ENCODE assay signal across 26 mouse cellular contexts in genomic region chr4:116133126-116133525, GRCm38 (mm10). TPM values are rescaled to one million over a fixed set of nuclear protein-coding genes. Genes with fewer than 3 reads are reported as not detected.
DNase-seq lines count a peak whose midpoint lies in the region; ATAC-seq and TF ChIP-seq lines count a peak whose summit lies in the region.
"Had no signal": no experiment of that assay in that cellular context is flagged by ENCODE, and none has a peak within 500 bp of the region (broad histone marks: within the 10 kb centered on the region; RNA-seq: fewer than 3 reads in every experiment).

No protein-coding gene starts in this region.

- no peak overlapping the region for H3K4me2 ChIP-seq in hindbrain, embryonic 16.5 days (ENCODE audit: low read length)
- no peak overlapping the region for H3K4me2 ChIP-seq in hindbrain, embryonic 14.5 days (replicated peaks)
- H3K4me2 ChIP-seq: embryonic facial prominence, embryonic 12.5 days; forebrain, embryonic 13.5 days; forebrain, embryonic 15.5 days had no signal

- no peak for TF ChIP-seq POLR2A in cerebellum, adult 2 months (IDR thresholded peaks at IDR 0.05; ENCODE audit: borderline replicate concordance, insufficient read depth, low read length)

- H3K9me3 ChIP-seq in hindbrain, embryonic 16.5 days (ENCODE audit: control insufficient read depth, low read length): no peaks in the 10 kb centered on the region
- no peaks in the 10 kb centered on the region for H3K9me3 ChIP-seq in hindbrain, embryonic 14.5 days (ENCODE audit: control insufficient read depth, low read length)
- no peaks in the 10 kb centered on the region for H3K9me3 ChIP-seq in G1E (replicated peaks)
- H3K9me3 ChIP-seq: embryonic facial prominence, embryonic 10.5 days; embryonic facial prominence, embryonic 12.5 days; forebrain, embryonic 13.5 days; forebrain, embryonic 15.5 days had no signal

- WGBS in cerebellum, adult 2 months: 79% methylated on average over 4 of the region's 4 CpGs
- 88% methylated on average over 4 of the region's 4 CpGs for WGBS in hindbrain, embryonic 16.5 days
- 85% methylated on average over 4 of the region's 4 CpGs for WGBS in hindbrain, embryonic 14.5 days

- no peak overlapping the region for H3K27ac ChIP-seq in cerebellum, adult 2 months (ENCODE audit: insufficient read depth, low read length)
- no peak overlapping the region for H3K27ac ChIP-seq in hindbrain, embryonic 16.5 days (ENCODE audit: low read depth, low read length)
- H3K27ac ChIP-seq in hindbrain, embryonic 14.5 days: no peak overlapping the region
- H3K27ac ChIP-seq: embryonic facial prominence, embryonic 10.5 days; embryonic facial prominence, embryonic 12.5 days; forebrain, embryonic 13.5 days; forebrain, embryonic 15.5 days had no signal

- H3K4me1 ChIP-seq in cerebellum, adult 2 months (ENCODE audit: control insufficient read depth, insufficient read depth, low read length): peaks cover 9% of the 10 kb centered on the region
- no peaks in the 10 kb centered on the region for H3K4me1 ChIP-seq in hindbrain, embryonic 16.5 days (ENCODE audit: control insufficient read depth, insufficient read depth, low read depth, low read length)
- H3K4me1 ChIP-seq in hindbrain, embryonic 14.5 days (replicated peaks; ENCODE audit: control insufficient read depth, insufficient read depth, low read length): no peaks in the 10 kb centered on the region
- peaks cover 60% of the 10 kb centered on the region for H3K4me1 ChIP-seq in G1E (ENCODE audit: insufficient read depth, low read depth, low read length)
- H3K4me1 ChIP-seq: embryonic facial prominence, embryonic 12.5 days; forebrain, embryonic 13.5 days; forebrain, embryonic 15.5 days had no signal

- no peak for TF ChIP-seq CTCF in cerebellum, adult 2 months (IDR thresholded peaks at IDR 0.05; ENCODE audit: borderline replicate concordance, insufficient read depth, low read depth, low read length)
- no peak for TF ChIP-seq CTCF in G1E (IDR thresholded peaks at IDR 0.05; ENCODE audit: low read depth, low read length)

- H3K36me3 ChIP-seq in hindbrain, embryonic 16.5 days (ENCODE audit: control insufficient read depth, insufficient read depth, low read length): no peaks in the 10 kb centered on the region
- no peaks in the 10 kb centered on the region for H3K36me3 ChIP-seq in hindbrain, embryonic 14.5 days (replicated peaks; ENCODE audit: control insufficient read depth, insufficient read depth)
- peaks cover 79% of the 10 kb centered on the region for H3K36me3 ChIP-seq in G1E (replicated peaks)
- H3K36me3 ChIP-seq: embryonic facial prominence, embryonic 12.5 days; forebrain, embryonic 15.5 days had no signal

- H3K9ac ChIP-seq in hindbrain, embryonic 16.5 days (ENCODE audit: low read depth, low read length): 0 out of 2 replicates have a peak overlapping the region, but pooled peaks have one; percentile 4
- H3K9ac ChIP-seq in hindbrain, embryonic 14.5 days: no peak overlapping the region
- H3K9ac ChIP-seq: embryonic facial prominence, embryonic 12.5 days; forebrain, embryonic 13.5 days; forebrain, embryonic 15.5 days; forebrain, postnatal 0 days had no signal

- H3K27me3 ChIP-seq in cerebellum, adult 2 months (ENCODE audit: control insufficient read depth, insufficient read depth, low read length): no peaks in the 10 kb centered on the region
- H3K27me3 ChIP-seq in hindbrain, embryonic 16.5 days (replicated peaks; ENCODE audit: control insufficient read depth, insufficient read depth, low read length): no peaks in the 10 kb centered on the region
- no peaks in the 10 kb centered on the region for H3K27me3 ChIP-seq in hindbrain, embryonic 14.5 days (ENCODE audit: control insufficient read depth, insufficient read depth, low read length)
- no peaks in the 10 kb centered on the region; the same call in 1 of the 2 replicates for H3K27me3 ChIP-seq in G1E (ENCODE audit: insufficient read depth, low read length)
- H3K27me3 ChIP-seq: CH12.LX; embryonic facial prominence, embryonic 12.5 days; forebrain, embryonic 13.5 days; forebrain, embryonic 15.5 days; Patski had no signal

- no peak for ATAC-seq in hindbrain, embryonic 16.5 days
- ATAC-seq in hindbrain, embryonic 14.5 days (ENCODE audit: low FRiP score): no peak
- peak; percentile 82 for ATAC-seq in G1E (ENCODE audit: extremely low read depth, insufficient number of reproducible peaks, low FRiP score, poor library complexity, severe bottlenecking)
- ATAC-seq: activated CD4-positive, CD25-positive, alpha-beta regulatory T cell, adult 4 months; CD4-positive, CD25-positive, alpha-beta regulatory T cell, adult 4 months; forebrain, embryonic 13.5 days; forebrain, embryonic 15.5 days; forebrain, postnatal 0 days; Patski had no signal

- DNase-seq in cerebellum, adult 9-10 months: peak; percentile 14
- no peak for DNase-seq in cerebellum, adult 2 months
- DNase-seq in hindbrain, embryonic 14.5 days (ENCODE audit: low spot score): no peak
- peak; percentile 49 for DNase-seq in G1E (ENCODE audit: low spot score)
- DNase-seq in kidney, adult 8-10 months: no peak
- DNase-seq: adrenal gland, adult 8-10 months; adrenal gland, postnatal 14 days; adrenal gland, postnatal 36 days; B cell, adult 2 months; cerebellum, adult 11-12 months; cerebellum, postnatal 10 days; cerebellum, postnatal 25 days; forebrain, postnatal 0 days had no signal

- H3K4me3 ChIP-seq in cerebellum, adult 2 months (replicated peaks; ENCODE audit: insufficient read depth, low read depth, low read length): no peak overlapping the region
- no peak overlapping the region for H3K4me3 ChIP-seq in hindbrain, embryonic 16.5 days (ENCODE audit: low read length)
- no peak overlapping the region for H3K4me3 ChIP-seq in hindbrain, embryonic 14.5 days (replicated peaks; ENCODE audit: low read length)
- H3K4me3 ChIP-seq in G1E (ENCODE audit: low read depth, low read length): no peak overlapping the region; the same call in 1 of the 2 replicates
- H3K4me3 ChIP-seq: embryonic facial prominence, embryonic 10.5 days; embryonic facial prominence, embryonic 12.5 days; forebrain, embryonic 13.5 days; forebrain, embryonic 15.5 days had no signal

RNA-seq across cellular contexts. Expression of gene Pomgnt1, which starts 9.5 kb away (rescaled TPM):
- 71.7 and 76.4 TPM in 2 replicates for polyA plus RNA-seq in cerebellum, adult 2 months (2012; rRNA removed)
- polyA plus RNA-seq in hindbrain, embryonic 16.5 days (2015; fragmentation: Nextera tagmentation; extraction: Ambion mirVana): 68.2 and 72.1 TPM in 2 replicates
- 72.1 and 73.8 TPM in 2 replicates for polyA plus RNA-seq in hindbrain, embryonic 14.5 days (2014; fragmentation: Nextera tagmentation; extraction: Ambion mirVana)
- total RNA-seq in G1E (2014; fragmentation: Nextera tagmentation) (35.2 and 40.5 TPM in 2 replicates), G1E (2017) (37.2 and 47.0 TPM in 2 replicates)
- polyA plus RNA-seq in G1E (2012): 5.5 and 6.2 TPM in 2 replicates

RNA-seq across cellular contexts. Expression of gene Rad54l, which starts 9.6 kb away (rescaled TPM):
- 2.6 and 3.2 TPM in 2 replicates for polyA plus RNA-seq in cerebellum, adult 2 months (2012; rRNA removed)
- polyA plus RNA-seq in hindbrain, embryonic 16.5 days (2015; fragmentation: Nextera tagmentation; extraction: Ambion mirVana): 7.6 and 9.1 TPM in 2 replicates
- polyA plus RNA-seq in hindbrain, embryonic 14.5 days (2014; fragmentation: Nextera tagmentation; extraction: Ambion mirVana): 7.0 and 7.2 TPM in 2 replicates
- total RNA-seq in G1E (2014; fragmentation: Nextera tagmentation): 46.1 and 56.1 TPM in 2 replicates
- total RNA-seq in G1E (2017): 43.2 and 47.0 TPM in 2 replicates
- polyA plus RNA-seq in G1E (2012): 2.4 and 3.4 TPM in 2 replicates

RNA-seq across cellular contexts. Expression of gene Lurap1, which starts 18.0 kb away (rescaled TPM):
- polyA plus RNA-seq in cerebellum, adult 2 months (2012; rRNA removed): 42.5 and 45.3 TPM in 2 replicates
- 3.3 and 3.7 TPM in 2 replicates for polyA plus RNA-seq in hindbrain, embryonic 16.5 days (2015; fragmentation: Nextera tagmentation; extraction: Ambion mirVana)
- polyA plus RNA-seq in hindbrain, embryonic 14.5 days (2014; fragmentation: Nextera tagmentation; extraction: Ambion mirVana): 2.7 and 3.2 TPM in 2 replicates
- total RNA-seq in G1E (2014; fragmentation: Nextera tagmentation) (0.10 and 0.15 TPM in 2 replicates), G1E (2017) (0.33 and 0.41 TPM in 2 replicates)
- polyA plus RNA-seq in G1E (2012): 0.01 TPM in 1 of 2 replicates, not detected in the other
- total RNA-seq: CH12.LX had no signal

RNA-seq across cellular contexts. Expression of gene Tspan1, which starts 34.3 kb away (rescaled TPM):
- polyA plus RNA-seq in cerebellum, adult 2 months (2012; rRNA removed): 0.47 and 0.67 TPM in 2 replicates
- 0.11 and 0.63 TPM in 2 replicates for polyA plus RNA-seq in hindbrain, embryonic 16.5 days (2015; fragmentation: Nextera tagmentation; extraction: Ambion mirVana)
- 0.21 TPM in 2 replicates for polyA plus RNA-seq in hindbrain, embryonic 14.5 days (2014; fragmentation: Nextera tagmentation; extraction: Ambion mirVana)
- not detected in 2 replicates for total RNA-seq in G1E (2014; fragmentation: Nextera tagmentation)
- total RNA-seq in G1E (2017): 0.05 and 0.06 TPM in 2 replicates
- polyA plus RNA-seq in G1E (2012): not detected in 2 replicates
- total RNA-seq: adrenal gland, adult 18-20 months; adrenal gland, adult 8-10 months; adrenal gland, postnatal 14 days; adrenal gland, postnatal 36 days had no signal
- polyA plus RNA-seq: activated CD4-positive, CD25-positive, alpha-beta regulatory T cell, adult 4 months had no signal

RNA-seq across cellular contexts. Expression of gene 1700042G07Rik, which starts 40.0 kb away (rescaled TPM):
- not detected in 2 replicates for polyA plus RNA-seq in cerebellum, adult 2 months (2012; rRNA removed)
- not detected in 2 replicates for polyA plus RNA-seq in hindbrain, embryonic 16.5 days (2015; fragmentation: Nextera tagmentation; extraction: Ambion mirVana)
- polyA plus RNA-seq in hindbrain, embryonic 14.5 days (2014; fragmentation: Nextera tagmentation; extraction: Ambion mirVana): not detected in 2 replicates
- not detected in 2 replicates for total RNA-seq in G1E (2014; fragmentation: Nextera tagmentation)
- not detected in 2 replicates for total RNA-seq in G1E (2017)
- not detected in 2 replicates for polyA plus RNA-seq in G1E (2012)
- total RNA-seq: adrenal gland, adult 18-20 months; adrenal gland, adult 8-10 months; adrenal gland, postnatal 14 days; adrenal gland, postnatal 36 days; CH12.LX; forebrain, postnatal 0 days had no signal
- polyA plus RNA-seq: activated CD4-positive, CD25-positive, alpha-beta regulatory T cell, adult 4 months; CD4-positive, CD25-positive, alpha-beta regulatory T cell, adult 4 months; cortical plate, adult 2 months; embryonic facial prominence, embryonic 10.5 days; embryonic facial prominence, embryonic 12.5 days; embryonic facial prominence, embryonic 14.5 days; forebrain, embryonic 11.5 days; forebrain, embryonic 13.5 days; forebrain, embryonic 15.5 days; forebrain, postnatal 0 days; Patski had no signal

Comparison
In these comparisons a context has a peak if more than half of its experiments do, and no peak if none do; other contexts are left out.
1. DNase-seq: peak in cerebellum, adult 9-10 months (single experiment) and G1E (single experiment); none in cerebellum, adult 2 months (0 of 2), hindbrain, embryonic 14.5 days (single experiment) and kidney, adult 8-10 months (0 of 2).